Mouse (Mus musculus) effector memory CD4-positive, alpha-beta T cell, adult 5 months (primary cell): ENCODE data around the gene Krtcap2. TPM values are rescaled to one million over a fixed set of nuclear protein-coding genes. Genes with fewer than 3 reads are reported as not detected.

Experiments used
- polyA plus RNA-seq: library from polyadenylated mRNA; unstranded; fragments of 100-300 nt; shearing (Covaris generic); gene quantifications from one replicate; pipeline ENCODE4 v1.2.1, GENCODE M21; 2017

Krtcap2 gene
- 192 TPM for polyA plus RNA-seq

GRCm38 (mm10) chr3:89245688-89246171 is at the start of gene Krtcap2:
Gene Krtcap2, plus strand, starts transcription at chr3:89245966.

DNA sequence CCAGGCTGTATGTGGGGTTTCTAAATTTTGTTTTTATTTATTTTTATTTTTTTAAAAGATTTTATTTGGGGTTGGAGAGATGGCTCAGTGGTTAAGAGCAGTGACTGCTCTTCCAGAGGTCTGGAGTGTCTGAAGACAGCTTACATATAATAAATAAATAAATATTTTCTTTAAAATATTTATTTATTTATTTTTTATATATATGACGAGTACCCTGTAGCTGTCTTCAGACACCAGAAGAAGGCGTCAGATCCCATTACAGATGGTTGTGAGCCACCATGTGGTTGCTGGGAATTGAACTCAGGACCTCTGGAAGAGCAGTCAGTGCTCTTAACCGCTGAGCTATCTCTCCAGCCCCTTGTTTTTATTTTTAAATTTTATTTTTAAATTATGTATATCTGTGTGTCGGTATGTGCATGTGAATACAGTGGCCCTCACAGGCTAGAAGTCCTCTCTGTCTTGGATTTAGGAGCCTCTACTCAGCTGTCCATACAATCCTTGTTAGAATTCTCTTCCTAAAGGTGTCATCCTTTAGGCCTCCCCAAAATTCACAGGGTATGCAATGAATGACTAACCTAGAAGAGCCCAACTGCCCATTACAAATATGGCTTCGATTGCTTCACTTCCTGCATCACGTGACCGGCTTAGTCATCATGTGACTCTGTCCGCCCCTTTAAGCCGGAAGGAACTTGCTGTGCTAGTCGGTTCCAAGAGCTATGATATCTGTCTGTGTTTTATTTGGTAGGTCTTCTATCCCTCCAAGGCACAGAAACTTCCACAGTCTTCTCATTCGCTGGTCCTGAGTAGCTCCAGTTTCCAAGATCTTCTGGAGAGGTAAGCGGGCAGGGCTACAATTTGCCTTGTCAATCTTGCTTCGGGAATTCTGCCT is 43.3 kb upstream of the Krtcap2 start, which contains the start of gene Gba:
Gene Gba (plus strand): TSS at position 676 of the 889 bp plus-strand sequence.

GRCm38 (mm10) chr3:89214681-89215411 is 30.9 kb upstream of the Krtcap2 start, which contains the start of gene Thbs3:
Gene Thbs3, plus strand, starts transcription at chr3:89215180.

GRCm38 (mm10) chr3:89226900-89227299 is 18.9 kb upstream of the Krtcap2 start, which contains the start of gene Mtx1:
Gene Mtx1, minus strand, starts transcription at chr3:89227088.

DNA sequence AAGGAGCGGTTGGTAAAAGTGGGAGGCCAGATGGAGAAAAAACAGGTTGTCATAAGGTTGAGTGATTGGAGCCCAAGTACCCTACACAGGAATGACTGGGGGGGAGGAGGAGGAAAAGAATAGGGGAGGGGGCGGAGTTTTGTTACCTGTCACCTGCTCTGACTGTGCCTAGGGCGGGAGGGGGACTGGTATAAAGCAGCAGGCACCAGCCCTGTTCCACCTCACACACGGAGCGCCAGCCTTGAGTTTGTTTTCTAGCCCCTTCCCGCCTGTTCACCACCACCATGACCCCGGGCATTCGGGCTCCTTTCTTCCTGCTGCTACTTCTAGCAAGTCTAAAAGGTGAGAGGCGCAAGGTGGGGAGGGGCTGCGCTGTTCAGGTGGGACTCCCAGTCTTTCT is 16.9 kb upstream of the Krtcap2 start, which contains the start of gene Muc1:
Gene Muc1 (plus strand): TSS at position 222 of the 400 bp plus-strand sequence.

DNA sequence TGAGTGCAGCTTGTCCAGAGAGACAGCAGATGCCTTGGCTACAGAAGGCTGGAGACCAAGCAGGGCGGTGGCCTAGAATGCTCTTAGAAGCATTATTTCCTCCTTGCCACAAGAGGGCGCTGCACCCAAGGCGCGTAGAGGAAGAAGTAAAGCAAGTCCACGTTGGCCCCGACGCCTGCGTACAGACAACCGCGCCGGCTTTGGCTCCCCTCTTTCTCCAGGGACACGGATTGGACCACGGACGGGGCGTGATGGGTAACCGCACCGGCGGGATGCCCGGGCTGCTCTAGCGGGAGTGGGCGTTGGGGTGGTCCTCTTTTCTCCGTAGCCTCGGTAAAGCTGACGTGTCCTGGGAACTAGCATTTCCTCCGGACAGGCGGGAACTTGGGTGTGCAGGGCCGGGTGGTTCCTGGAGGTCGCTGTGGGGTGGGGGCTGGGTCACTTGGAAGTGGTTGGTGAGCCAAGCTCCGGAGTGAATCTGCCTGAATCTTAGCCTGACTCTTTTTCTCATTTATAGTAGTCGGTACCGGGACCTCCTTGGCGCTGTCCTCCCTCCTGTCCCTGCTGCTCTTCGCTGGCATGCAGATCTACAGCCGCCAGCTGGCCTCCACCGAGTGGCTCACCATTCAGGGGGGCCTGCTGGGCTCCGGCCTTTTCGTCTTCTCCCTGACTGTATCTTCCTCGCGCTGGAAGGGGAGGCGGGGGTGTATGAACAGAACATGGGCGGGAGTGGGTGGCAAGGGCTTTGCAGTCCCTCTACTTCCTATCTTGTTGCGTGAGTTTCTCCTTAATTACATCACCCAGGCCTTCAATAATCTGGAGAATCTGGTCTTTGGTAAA is 715 bp downstream of the Krtcap2 start, which contains the start of gene Trim46:
Gene Trim46 (minus strand): TSS at position 49 of the 840 bp plus-strand sequence.

GRCm38 (mm10) chr3:89259076-89259475 is 13.3 kb downstream of the Krtcap2 start, which contains the start of gene Dpm3:
Gene Dpm3, plus strand, starts transcription at chr3:89259358.

GRCm38 (mm10) chr3:89270051-89270755 is 24.4 kb downstream of the Krtcap2 start, which contains the start of gene Slc50a1:
Gene Slc50a1, minus strand, starts transcription at chr3:89270570.

GRCm38 (mm10) chr3:89280606-89281511 is 35.1 kb downstream of the Krtcap2 start, which contains the start of gene Efna1:
Gene Efna1, minus strand, starts transcription at chr3:89281142.

Other genes starting within 250 kb of the Krtcap2 start
- gene Rusc1, start 152.7 kb upstream of the Krtcap2 start, polyA plus RNA-seq, result 76.8 TPM
- not detected for gene Gm43738, start 144.9 kb upstream of the Krtcap2 start, polyA plus RNA-seq
- 61.8 TPM for gene Fdps, start 144.0 kb upstream of the Krtcap2 start, polyA plus RNA-seq
- not detected for gene Pklr, start 109.8 kb upstream of the Krtcap2 start, polyA plus RNA-seq
- gene Hcn3, start 85.8 kb upstream of the Krtcap2 start, polyA plus RNA-seq, result 1.9 TPM
- gene Clk2, start 81.2 kb upstream of the Krtcap2 start, polyA plus RNA-seq, result 86.6 TPM
- gene Scamp3, start 68.5 kb upstream of the Krtcap2 start, polyA plus RNA-seq, result 232 TPM
- gene Fam189b, start 62.8 kb upstream of the Krtcap2 start, polyA plus RNA-seq, result 94.4 TPM
- 79.2 TPM for gene Gba, start 43.0 kb upstream of the Krtcap2 start, polyA plus RNA-seq
- 1.6 TPM for gene Thbs3, start 30.8 kb upstream of the Krtcap2 start, polyA plus RNA-seq
- 87.7 TPM for gene Mtx1, start 18.9 kb upstream of the Krtcap2 start, polyA plus RNA-seq
- 7.2 TPM for gene Muc1, start 16.9 kb upstream of the Krtcap2 start, polyA plus RNA-seq
- 2.7 TPM for gene Trim46, start 343 bp downstream of the Krtcap2 start, polyA plus RNA-seq
- 74.3 TPM for gene Dpm3, start 13.4 kb downstream of the Krtcap2 start, polyA plus RNA-seq
- 132 TPM for gene Slc50a1, start 24.6 kb downstream of the Krtcap2 start, polyA plus RNA-seq
- gene Efna1, start 35.2 kb downstream of the Krtcap2 start, polyA plus RNA-seq, result 0.26 TPM
- gene Efna3, start 77.0 kb downstream of the Krtcap2 start, polyA plus RNA-seq, result not detected
- gene Efna4, start 92.1 kb downstream of the Krtcap2 start, polyA plus RNA-seq, result not detected
- 21.7 TPM for gene Adam15, start 104.0 kb downstream of the Krtcap2 start, polyA plus RNA-seq
- not detected for gene Dcst2, start 116.0 kb downstream of the Krtcap2 start, polyA plus RNA-seq
- 0.37 TPM for gene Dcst1, start 119.3 kb downstream of the Krtcap2 start, polyA plus RNA-seq
- gene Zbtb7b, start 148.8 kb downstream of the Krtcap2 start, polyA plus RNA-seq, result 17.3 TPM
- gene Lenep, start 156.8 kb downstream of the Krtcap2 start, polyA plus RNA-seq, result not detected
- 27.4 TPM for gene Flad1, start 165.9 kb downstream of the Krtcap2 start, polyA plus RNA-seq
- gene Cks1b, start 172.4 kb downstream of the Krtcap2 start, polyA plus RNA-seq, result 10.5 TPM
- 69.1 TPM for gene Shc1, start 172.5 kb downstream of the Krtcap2 start, polyA plus RNA-seq
- gene Pygo2, start 184.2 kb downstream of the Krtcap2 start, polyA plus RNA-seq, result 37.8 TPM
- gene Pbxip1, start 190.7 kb downstream of the Krtcap2 start, polyA plus RNA-seq, result 100 TPM
- gene Pmvk, start 208.6 kb downstream of the Krtcap2 start, polyA plus RNA-seq, result 14.1 TPM